Mouse (Mus musculus) T-helper 1 cell (primary cell): ENCODE data around the gene Ppm1j.
"Not testable (repeated sequence)": the region's sequence is repeated elsewhere in the genome, so short reads cannot be mapped to it uniquely, and the experiment has no call there.

Experiments used
- in situ Hi-C: fragments of 300-600 bp; cut with MboI, MseI; formaldehyde crosslinking; loops from one replicate; pipeline ENCODE4 v1.15.1; 2025; ENCODE audit warnings: high pct_unique_total_duplicates

Gene Ppm1j

GRCm38 (mm10) chr3:104780561-104781420, at the start of gene Ppm1j:
Gene Ppm1j (plus strand): TSS chr3:104781056.
- in situ Hi-C loops: no loop called here

- in situ Hi-C loops: no loop called here
Measured at GRCm38 (mm10) chr3:104732907-104733306, 47.9 kb upstream of the Ppm1j start.

GRCm38 (mm10) chr3:104734654-104735053, 46.2 kb upstream of the Ppm1j start:
- in situ Hi-C loops: no loop called here

GRCm38 (mm10) chr3:104741954-104742353, 38.9 kb upstream of the Ppm1j start:
- in situ Hi-C loops: no loop called here

GRCm38 (mm10) chr3:104743161-104743560, 37.7 kb upstream of the Ppm1j start:
- in situ Hi-C loops: no loop called here

GRCm38 (mm10) chr3:104743864-104744263, 37.0 kb upstream of the Ppm1j start:
- in situ Hi-C loops: no loop called here

- in situ Hi-C loops: not testable (repeated sequence)
Measured at GRCm38 (mm10) chr3:104752845-104753244, 28.0 kb upstream of the Ppm1j start.

GRCm38 (mm10) chr3:104758406-104758805, 22.4 kb upstream of the Ppm1j start:
- in situ Hi-C loops: no loop called here

GRCm38 (mm10) chr3:104758869-104759268, 22.0 kb upstream of the Ppm1j start:
- in situ Hi-C loops: no loop called here

- in situ Hi-C loops: not testable (repeated sequence)
Measured at GRCm38 (mm10) chr3:104762103-104762863, 18.6 kb upstream of the Ppm1j start.

- in situ Hi-C loops: no loop called here
Measured at GRCm38 (mm10) chr3:104765021-104765420, 15.8 kb upstream of the Ppm1j start.

- in situ Hi-C loops: no loop called here
Measured at GRCm38 (mm10) chr3:104767141-104767540, 13.7 kb upstream of the Ppm1j start.

GRCm38 (mm10) chr3:104767716-104768115, 13.1 kb upstream of the Ppm1j start:
- in situ Hi-C loops: no loop called here

GRCm38 (mm10) chr3:104769135-104769534, 11.7 kb upstream of the Ppm1j start:
- in situ Hi-C loops: no loop called here

- in situ Hi-C loops: loop anchor here (5.0 to 10.0 kb wide), 2 partner anchors 55 to 282 kb away; partner anchors contain the start of gene Cttnbp2nl
Measured at GRCm38 (mm10) chr3:104770035-104770434, 10.8 kb upstream of the Ppm1j start.

- in situ Hi-C loops: loop anchor here (5.0 to 10.0 kb wide), 2 partner anchors 56 to 281 kb away; partner anchors contain the start of gene Cttnbp2nl
Measured at GRCm38 (mm10) chr3:104770918-104771317, 9.9 kb upstream of the Ppm1j start.

- in situ Hi-C loops: loop anchor here (5.0 to 10.0 kb wide), 2 partner anchors 57 to 281 kb away; partner anchors contain the start of gene Cttnbp2nl
Measured at GRCm38 (mm10) chr3:104771460-104771859, 9.4 kb upstream of the Ppm1j start.

- in situ Hi-C loops: loop anchor here (5.0 to 10.0 kb wide), 2 partner anchors 58 to 279 kb away; partner anchors contain the start of gene Cttnbp2nl
Measured at GRCm38 (mm10) chr3:104773301-104773700, 7.6 kb upstream of the Ppm1j start.

GRCm38 (mm10) chr3:104777342-104777741, 3.5 kb upstream of the Ppm1j start:
- in situ Hi-C loops: loop anchor here (5.0 to 10.0 kb wide), 2 partner anchors 63 to 185 kb away; partner anchors contain the start of gene Wnt2b

GRCm38 (mm10) chr3:104779949-104780348, 907 bp upstream of the Ppm1j start:
- in situ Hi-C loops: loop anchor here (5.0 to 10.0 kb wide), 2 partner anchors 65 to 182 kb away; partner anchors contain the start of gene Wnt2b

- in situ Hi-C loops: no loop called here
Measured at GRCm38 (mm10) chr3:104781471-104781903, 631 bp downstream of the Ppm1j start, which contains the start of gene Fam19a3. Gene Fam19a3 (minus strand): TSS chr3:104781840.
